Mouse (Mus musculus) liver, postnatal 0 days (tissue): ENCODE data around the gene Ggt5. TPM values are rescaled to one million over a fixed set of nuclear protein-coding genes. Genes with fewer than 3 reads are reported as not detected.

Experiments used
- ATAC-seq: fragments of 200-750 bp; cut with Nextera tagmentation; 2 replicates; pipeline ENCODE4 v1.8.0; 2017; ENCODE audit warnings: mild to moderate bottlenecking, moderate library complexity
- DNase-seq: peaks from one replicate; pipeline ENCODE4 v3.0.0-alpha.2; 2016
- H3K27ac ChIP-seq: fragments of 300-500 bp; sonication (generic); 2 replicates; pipeline ENCODE4 v1.5.1; 2014; ENCODE audit warnings: antibody characterized with exemption, moderate library complexity, mild to moderate bottlenecking, low read depth
- H3K27me3 ChIP-seq: fragments of 300-500 bp; sonication (generic); 2 replicates; pipeline ENCODE4 v1.6.1; 2014; ENCODE audit warnings: low read length, control low read depth, mixed read lengths; ENCODE audit not compliant: insufficient read depth
- H3K36me3 ChIP-seq: fragments of 300-500 bp; sonication (generic); replicated peaks from 2 replicates; pipeline ENCODE4 v1.6.1; 2014; ENCODE audit warnings: mild to moderate bottlenecking, control low read depth, low read length, moderate library complexity, mixed read lengths; ENCODE audit not compliant: insufficient read depth
- H3K4me1 ChIP-seq: fragments of 300-500 bp; sonication (generic); 2 replicates; pipeline ENCODE4 v1.6.1; 2014; ENCODE audit warnings: antibody characterized with exemption, mild to moderate bottlenecking, control low read depth; ENCODE audit not compliant: insufficient read depth
- H3K4me2 ChIP-seq: fragments of 300-500 bp; sonication (generic); 2 replicates; pipeline ENCODE4 v1.6.1; 2014; ENCODE audit warnings: low read depth, mild to moderate bottlenecking, low read length, moderate library complexity, mixed read lengths
- H3K4me3 ChIP-seq: fragments of 300-500 bp; sonication (generic); 2 replicates; pipeline ENCODE4 v1.5.1; 2014; ENCODE audit warnings: low read depth, low read length
- H3K9ac ChIP-seq: fragments of 300-500 bp; sonication (generic); replicated peaks from 2 replicates; pipeline ENCODE4 v1.6.1; 2014; ENCODE audit warnings: mild to moderate bottlenecking, moderate library complexity
- H3K9me3 ChIP-seq: fragments of 300-500 bp; sonication (generic); 2 replicates; pipeline ENCODE4 v1.6.1; 2016; ENCODE audit warnings: mild to moderate bottlenecking, control low read depth, low read length, mixed read lengths
- CTCF ChIP-seq: sonication (generic); IDR thresholded peaks from 2 replicates; pipeline ENCODE4 v1.5.1; 2016; ENCODE audit warnings: antibody characterized with exemption, low read depth
- EP300 ChIP-seq: IDR thresholded peaks from 2 replicates; pipeline ENCODE4 v1.6.1; 2016; ENCODE audit warnings: antibody characterized with exemption, low read depth, mild to moderate bottlenecking
- WGBS: fragments of 180-500 bp; shearing (Covaris S2); extraction: QIAGEN DNeasy Blood & Tissue Kit; methylation state at CpG from one replicate; pipeline ENCODE4 v1.1.7; 2014; ENCODE audit not compliant: insufficient replicate concordance; 5-methylcytosine and 5-hydroxymethylcytosine counted together
- polyA plus RNA-seq: library from polyadenylated mRNA; unstranded; fragments of >200 nt; fragmentation: Nextera tagmentation; extraction: Ambion mirVana; gene quantifications from 2 replicates; pipeline ENCODE4 v1.2.1, GENCODE M21; 2015

Gene Ggt5
- polyA plus RNA-seq, 1 experiment from 2014 or later: 1.4 TPM

- ATAC-seq: no peak
- no peaks in the 10 kb centered on the region for H3K27me3 ChIP-seq
- no peak overlapping the region for H3K4me3 ChIP-seq
- peaks cover 17% of the 10 kb centered on the region for H3K4me1 ChIP-seq
- 74% methylated on average over 13 of the region's 13 CpGs for WGBS
- no peak overlapping the region for H3K9ac ChIP-seq
- DNase-seq: no peak
- no peak overlapping the region for H3K27ac ChIP-seq
- no peaks in the 10 kb centered on the region for H3K36me3 ChIP-seq
- H3K9me3 ChIP-seq: no peaks in the 10 kb centered on the region
- TF ChIP-seq CTCF (no peak), EP300 (no peak)
- H3K4me2 ChIP-seq: no peak overlapping the region
Measured at GRCm38 (mm10) chr10:75552701-75553450, 36.3 kb upstream of the Ggt5 start.

GRCm38 (mm10) chr10:75554090-75554489, 35.0 kb upstream of the Ggt5 start:
- Histone ChIP-seq H3K4me1 (peaks cover 14% of the 10 kb centered on the region), H3K27me3 (peaks cover 8% of the 10 kb centered on the region), H3K9me3 (no peaks in the 10 kb centered on the region), H3K9ac (no peak overlapping the region), H3K27ac (no peak overlapping the region), H3K36me3 (no peaks in the 10 kb centered on the region), H3K4me3 (no peak overlapping the region), H3K4me2 (no peak overlapping the region)
- DNase-seq (no peak), ATAC-seq (no peak)
- WGBS: 62% methylated on average over 8 of the region's 8 CpGs
- TF ChIP-seq EP300 (no peak), CTCF (no peak)

GRCm38 (mm10) chr10:75555557-75555956, 33.6 kb upstream of the Ggt5 start:
- peaks cover 22% of the 10 kb centered on the region for H3K27me3 ChIP-seq
- TF ChIP-seq CTCF: no peak
- no peak for TF ChIP-seq EP300
- no peaks in the 10 kb centered on the region for H3K9me3 ChIP-seq
- H3K9ac ChIP-seq: no peak overlapping the region
- H3K27ac ChIP-seq: no peak overlapping the region
- no peak overlapping the region for H3K4me3 ChIP-seq
- DNase-seq (no peak), ATAC-seq (no peak)
- peaks cover 16% of the 10 kb centered on the region for H3K4me1 ChIP-seq
- no peaks in the 10 kb centered on the region for H3K36me3 ChIP-seq
- H3K4me2 ChIP-seq: no peak overlapping the region
- 79% methylated on average over 6 of the region's 6 CpGs for WGBS

DNA sequence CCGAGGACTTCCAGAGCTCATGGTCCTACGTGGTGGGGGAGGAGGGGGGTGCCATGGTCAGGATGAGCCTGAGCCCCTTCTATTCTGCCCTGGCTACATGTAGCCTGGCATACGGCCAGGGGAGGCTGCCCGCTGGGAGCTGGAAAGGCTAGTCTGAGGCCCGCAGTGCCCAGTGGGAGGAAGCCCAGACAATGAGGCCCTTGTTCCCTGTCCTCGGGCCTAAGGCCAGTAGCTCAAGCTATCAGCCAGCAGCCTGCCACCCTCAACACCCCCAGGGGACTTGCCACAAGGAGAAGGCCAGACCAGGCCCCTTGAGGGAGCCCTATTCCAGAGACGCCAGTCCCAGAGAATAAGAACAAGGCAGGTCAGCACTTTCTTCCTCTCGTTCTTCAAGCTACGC, 33.1 kb upstream of the Ggt5 start:
- Histone ChIP-seq H3K36me3 (no peaks in the 10 kb centered on the region), H3K4me1 (peaks cover 16% of the 10 kb centered on the region), H3K9me3 (no peaks in the 10 kb centered on the region), H3K4me3 (no peak overlapping the region), H3K9ac (no peak overlapping the region), H3K4me2 (no peak overlapping the region), H3K27ac (no peak overlapping the region), H3K27me3 (peaks cover 27% of the 10 kb centered on the region)
- ATAC-seq: no peak
- 76% methylated on average over 9 of the region's 9 CpGs for WGBS
- TF ChIP-seq CTCF (no peak), EP300 (no peak)
- no peak for DNase-seq

DNA sequence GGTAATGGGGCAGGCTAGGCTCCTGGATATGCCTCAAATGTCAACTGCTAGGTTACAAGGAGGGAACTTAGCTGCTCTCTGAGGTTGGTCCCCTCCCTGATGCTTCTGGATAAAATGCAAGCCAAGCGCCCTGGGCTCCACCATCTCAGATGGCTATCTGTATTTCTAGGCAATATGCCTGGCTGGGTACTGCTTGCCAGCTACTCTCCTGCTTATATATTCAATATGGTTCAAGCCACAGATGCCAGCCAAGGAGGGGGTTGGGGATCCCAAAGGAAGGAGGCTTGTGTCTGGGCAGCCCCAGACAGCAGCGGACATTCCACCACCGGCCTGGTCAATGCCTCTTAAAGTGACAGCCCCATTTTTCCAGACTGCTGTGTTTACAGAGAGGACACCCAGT, 30.6 kb upstream of the Ggt5 start:
- Histone ChIP-seq H3K4me1 (peaks cover 12% of the 10 kb centered on the region), H3K4me2 (no peak overlapping the region), H3K27me3 (peaks cover 36% of the 10 kb centered on the region), H3K9ac (no peak overlapping the region), H3K9me3 (no peaks in the 10 kb centered on the region), H3K4me3 (no peak overlapping the region), H3K36me3 (no peaks in the 10 kb centered on the region), H3K27ac (no peak overlapping the region)
- WGBS: 39% methylated on average over 3 of the region's 3 CpGs
- no peak for TF ChIP-seq CTCF
- TF ChIP-seq EP300: no peak
- DNase-seq: no peak
- ATAC-seq: no peak

GRCm38 (mm10) chr10:75559041-75559675, 30.0 kb upstream of the Ggt5 start:
- H3K9ac ChIP-seq: no peak overlapping the region
- H3K27me3 ChIP-seq: peaks cover 36% of the 10 kb centered on the region
- WGBS: 6% methylated on average over 14 of the region's 14 CpGs
- ATAC-seq: no peak
- no peaks in the 10 kb centered on the region for H3K36me3 ChIP-seq
- H3K9me3 ChIP-seq: no peaks in the 10 kb centered on the region
- H3K4me1 ChIP-seq: peaks cover 15% of the 10 kb centered on the region
- no peak overlapping the region for H3K27ac ChIP-seq
- no peak for TF ChIP-seq EP300
- no peak for TF ChIP-seq CTCF
- no peak for DNase-seq
- no peak overlapping the region for H3K4me3 ChIP-seq
- 0 out of 2 replicates have a peak overlapping the region, but pooled peaks have one; percentile 78 for H3K4me2 ChIP-seq
